Mouse (Mus musculus) myocyte (in vitro differentiated cells): ENCODE data around the gene Col1a2.

Experiments used
- CEBPB ChIP-seq: IDR thresholded peaks from 2 replicates; pipeline ENCODE4 v1.6.1; 2011; ENCODE audit warnings: mild to moderate bottlenecking, moderate library complexity; ENCODE audit not compliant: poor library complexity, insufficient read depth, severe bottlenecking
- POLR2A ChIP-seq: IDR thresholded peaks from one replicate; pipeline ENCODE4 v1.6.1; 2011; ENCODE audit warnings: low read depth, mild to moderate bottlenecking, control low read depth, moderate library complexity; ENCODE audit not compliant: insufficient read length
- POLR2AphosphoS2 ChIP-seq: IDR thresholded peaks from one replicate; pipeline ENCODE4 v1.6.1; 2011; ENCODE audit warnings: low read depth, control low read depth; ENCODE audit not compliant: insufficient read length
- TCF12 ChIP-seq: IDR thresholded peaks from one replicate; pipeline ENCODE4 v1.6.1; 2011; ENCODE audit warnings: mild to moderate bottlenecking, control low read depth; ENCODE audit not compliant: poor library complexity, insufficient read depth, severe bottlenecking
- USF1 ChIP-seq: IDR thresholded peaks from one replicate; pipeline ENCODE4 v1.6.1; 2011; ENCODE audit warnings: low read depth, mild to moderate bottlenecking, control low read depth, moderate library complexity

- TF ChIP-seq USF1 (no peak), POLR2A (no peak), POLR2AphosphoS2 (no peak), CEBPB (no peak), TCF12 (peak; percentile 48)
Observed at GRCm38 (mm10) chr6:4561156-4561555, 56.5 kb downstream of the Col1a2 start.
